Mouse (Mus musculus): ENCODE results near the gene Atxn7l1. TPM values are rescaled to one million over a fixed set of nuclear protein-coding genes. Genes with fewer than 3 reads are reported as not detected.
"Not testable (repeated sequence)": the region's sequence is repeated elsewhere in the genome, so short reads cannot be mapped to it uniquely, and the experiment has no call there.

Gene Atxn7l1
- polyA plus RNA-seq, 2 experiments from 2014 or later: 75.6 to 87.7 TPM

- ATAC-seq: no peak
Observed at GRCm38 (mm10) chr12:33153131-33153530, 5.6 kb downstream of the Atxn7l1 start.

GRCm38 (mm10) chr12:33153850-33154249 lies 6.4 kb downstream of the Atxn7l1 start:
- ATAC-seq: no peak

GRCm38 (mm10) chr12:33154732-33155131 lies 7.2 kb downstream of the Atxn7l1 start:
- no peak for ATAC-seq

GRCm38 (mm10) chr12:33156334-33157018 lies 9.0 kb downstream of the Atxn7l1 start:
- no peak for ATAC-seq

- peak; percentile 82 for ATAC-seq
Observed at GRCm38 (mm10) chr12:33158256-33158655, 10.8 kb downstream of the Atxn7l1 start.

- ATAC-seq: peak; percentile 79
Observed at GRCm38 (mm10) chr12:33160406-33160805, 12.9 kb downstream of the Atxn7l1 start.

GRCm38 (mm10) chr12:33162541-33162940 lies 15.0 kb downstream of the Atxn7l1 start:
- no peak for ATAC-seq

- not testable (repeated sequence) for ATAC-seq
Observed at GRCm38 (mm10) chr12:33164019-33164418, 16.5 kb downstream of the Atxn7l1 start.

GRCm38 (mm10) chr12:33166712-33167111 lies 19.2 kb downstream of the Atxn7l1 start:
- ATAC-seq: no peak

GRCm38 (mm10) chr12:33167545-33167944 lies 20.1 kb downstream of the Atxn7l1 start:
- peak; percentile 7 for ATAC-seq

- ATAC-seq: no peak
Observed at GRCm38 (mm10) chr12:33168491-33168890, 21.0 kb downstream of the Atxn7l1 start.

- peak; percentile 3 for ATAC-seq
Observed at GRCm38 (mm10) chr12:33169777-33170494, 22.4 kb downstream of the Atxn7l1 start.

GRCm38 (mm10) chr12:33170822-33171221 lies 23.3 kb downstream of the Atxn7l1 start:
- peak; percentile 50 for ATAC-seq

GRCm38 (mm10) chr12:33172926-33173325 lies 25.4 kb downstream of the Atxn7l1 start:
- no peak for ATAC-seq

GRCm38 (mm10) chr12:33173720-33174141 lies 26.2 kb downstream of the Atxn7l1 start:
- peak; percentile 46 for ATAC-seq

- ATAC-seq: peak; percentile 18
Observed at GRCm38 (mm10) chr12:33174171-33174570, 26.7 kb downstream of the Atxn7l1 start.

GRCm38 (mm10) chr12:33174675-33175357 lies 27.3 kb downstream of the Atxn7l1 start:
- no peak for ATAC-seq

- ATAC-seq: peak; percentile 45
Observed at GRCm38 (mm10) chr12:33175621-33176554, 28.4 kb downstream of the Atxn7l1 start.

- ATAC-seq: no peak
Observed at GRCm38 (mm10) chr12:33176555-33176900, 29.0 kb downstream of the Atxn7l1 start.

GRCm38 (mm10) chr12:33180421-33180820 lies 32.9 kb downstream of the Atxn7l1 start:
- no peak for ATAC-seq

GRCm38 (mm10) chr12:33181875-33182274 lies 34.4 kb downstream of the Atxn7l1 start:
- no peak for ATAC-seq

- ATAC-seq: peak; percentile 76
Observed at GRCm38 (mm10) chr12:33182428-33183137, 35.1 kb downstream of the Atxn7l1 start.

Data from CD4-positive, CD25-positive, alpha-beta regulatory T cell, adult 4 months (primary cell).